Mouse (Mus musculus): ENCODE measurements around the gene Pacs2. TPM values are rescaled to one million over a fixed set of nuclear protein-coding genes. Genes with fewer than 3 reads are reported as not detected.
A peak's percentile ranks its signal among the peaks of the same experiment; 100 is the strongest.

Pacs2 gene
- total RNA-seq, 2 experiments from 2014 or later: 81.4 to 82.4 TPM

- no peak for DNase-seq (ENCODE audit: low spot score in 2 of 2)
Observed at GRCm38 (mm10) chr12:113075486-113075885, 61.2 kb downstream of the Pacs2 start.

GRCm38 (mm10) chr12:113087276-113087675 is 73.0 kb downstream of the Pacs2 start:
- no peak for DNase-seq (ENCODE audit: low spot score in 2 of 2)

DNA sequence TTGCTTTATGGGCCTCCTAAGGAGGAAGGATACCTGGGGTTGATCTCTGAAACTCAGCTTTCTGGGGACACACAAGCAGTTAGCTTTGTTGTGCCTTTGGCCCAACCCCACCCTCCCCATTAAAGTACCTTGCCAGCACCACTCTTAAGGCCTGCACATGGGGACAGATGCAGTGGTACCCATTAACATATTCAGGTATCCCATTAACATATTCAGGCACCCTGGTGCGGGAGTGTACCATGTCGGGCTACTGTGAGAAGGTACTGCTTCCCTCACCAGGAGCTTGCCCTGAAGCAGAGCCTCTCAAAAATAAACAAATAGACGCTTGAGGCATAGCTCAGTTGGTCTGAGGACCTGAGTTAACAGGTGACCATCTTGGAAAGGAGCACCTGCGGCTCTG is 73.7 kb downstream of the Pacs2 start:
- no peak for DNase-seq (ENCODE audit: low spot score in 2 of 2)

- DNase-seq (ENCODE audit: low spot score in 2 of 2): no peak
Observed at GRCm38 (mm10) chr12:113089107-113089506, 74.8 kb downstream of the Pacs2 start.

DNA sequence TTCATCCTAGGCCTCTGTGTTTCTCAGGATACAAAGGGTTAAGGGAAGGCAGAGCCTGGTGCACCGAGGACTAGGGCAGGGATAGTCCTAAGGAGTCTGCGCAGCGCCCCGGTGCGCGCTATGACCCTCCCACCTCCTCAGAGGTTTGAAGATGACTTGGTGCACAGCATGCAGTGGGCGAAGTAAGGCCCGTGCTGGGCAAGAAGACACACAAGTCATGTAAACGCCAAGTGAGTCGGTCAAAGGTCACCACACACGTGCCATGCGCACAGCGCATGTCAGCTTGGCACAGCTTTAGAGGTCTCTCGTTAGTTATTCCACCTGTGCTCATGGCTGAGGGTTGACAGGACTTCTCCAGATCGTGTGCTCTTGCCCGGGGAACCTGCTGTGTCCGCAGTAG is 75.7 kb downstream of the Pacs2 start:
- DNase-seq (ENCODE audit: low spot score in 2 of 2): no peak

DNA sequence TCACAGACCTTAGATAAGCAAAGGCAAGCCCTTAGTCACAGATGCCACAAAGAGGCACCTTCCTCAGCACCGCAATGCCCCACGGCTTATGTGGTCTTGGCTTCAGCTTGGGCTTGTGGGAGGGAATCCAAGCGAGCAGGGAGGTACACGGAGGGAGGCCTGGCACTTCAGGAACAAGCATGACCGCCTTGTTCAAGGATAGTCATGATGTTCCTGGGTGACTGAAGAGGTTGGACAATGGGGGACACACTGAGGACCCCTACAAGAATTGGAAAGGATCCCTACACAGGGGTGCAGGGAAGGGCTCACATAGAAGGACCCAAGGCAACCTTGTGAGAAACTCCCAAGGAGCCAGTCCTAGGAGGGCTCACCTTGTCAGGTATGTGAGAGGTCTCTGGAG is 82.7 kb downstream of the Pacs2 start:
- DNase-seq (ENCODE audit: low spot score in 2 of 2): no peak

DNA sequence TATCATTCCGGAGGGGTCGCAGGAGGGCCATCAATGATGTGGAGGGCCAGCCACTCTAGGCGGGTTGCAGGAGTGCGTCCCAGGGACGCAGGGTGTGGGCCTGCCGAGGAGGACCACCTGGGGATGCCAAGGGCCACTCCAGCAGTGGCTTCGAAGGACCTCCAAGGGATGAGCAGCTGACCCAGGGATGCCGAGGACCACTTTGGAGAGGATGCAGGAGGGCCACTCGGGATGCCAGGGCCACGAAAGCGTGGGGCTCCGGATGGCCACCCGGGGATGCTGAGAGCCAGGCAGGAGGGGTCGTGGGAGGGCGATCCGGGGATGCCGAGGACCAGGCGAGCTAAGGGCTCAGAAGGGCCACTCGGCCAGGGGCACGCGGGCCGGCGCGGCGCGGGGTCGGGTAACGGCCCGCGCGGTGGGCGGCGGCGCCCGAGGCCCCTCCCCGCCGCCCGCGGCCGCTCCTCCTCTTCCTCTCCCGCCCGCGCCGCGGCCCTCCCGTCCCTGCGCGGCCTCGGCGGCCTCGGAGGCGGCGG is 83.5 kb downstream of the Pacs2 start, which contains the start of gene Mta1:
Gene Mta1 (plus strand): TSS at position 530 of the 533 bp plus-strand sequence.
- peak in 1 of 2 experiments; percentile 59 for DNase-seq (ENCODE audit: low spot score in 2 of 2)

GRCm38 (mm10) chr12:113098530-113099151 is 84.3 kb downstream of the Pacs2 start:
- DNase-seq (ENCODE audit: low spot score in 2 of 2): peak in 1 of 2 experiments; percentile 35

- no peak for DNase-seq (ENCODE audit: low spot score in 2 of 2)
Observed at GRCm38 (mm10) chr12:113099470-113100237, 85.3 kb downstream of the Pacs2 start.

GRCm38 (mm10) chr12:113100448-113101076 is 86.3 kb downstream of the Pacs2 start:
- peak in 1 of 2 experiments; percentile 49 for DNase-seq (ENCODE audit: low spot score in 2 of 2)

- no peak for DNase-seq (ENCODE audit: low spot score in 2 of 2)
Observed at GRCm38 (mm10) chr12:113101251-113101960, 87.1 kb downstream of the Pacs2 start.

- peak in 1 of 2 experiments; percentile 60 for DNase-seq (ENCODE audit: low spot score in 2 of 2)
Observed at GRCm38 (mm10) chr12:113102461-113102860, 88.2 kb downstream of the Pacs2 start.

- DNase-seq (ENCODE audit: low spot score in 2 of 2): no peak
Observed at GRCm38 (mm10) chr12:113103846-113104451, 89.6 kb downstream of the Pacs2 start.

- no peak for DNase-seq (ENCODE audit: low spot score in 2 of 2)
Observed at GRCm38 (mm10) chr12:113106386-113106785, 92.1 kb downstream of the Pacs2 start.

GRCm38 (mm10) chr12:113107431-113108124 is 93.3 kb downstream of the Pacs2 start:
- DNase-seq (ENCODE audit: low spot score in 2 of 2): no peak

- DNase-seq (ENCODE audit: low spot score in 2 of 2): no peak
Observed at GRCm38 (mm10) chr12:113108528-113109283, 94.4 kb downstream of the Pacs2 start.

GRCm38 (mm10) chr12:113109801-113110200 is 95.5 kb downstream of the Pacs2 start:
- DNase-seq (ENCODE audit: low spot score in 2 of 2): no peak

GRCm38 (mm10) chr12:113114141-113114540 is 99.8 kb downstream of the Pacs2 start:
- DNase-seq (ENCODE audit: low spot score in 2 of 2): no peak

- DNase-seq (ENCODE audit: low spot score in 2 of 2): no peak
Observed at GRCm38 (mm10) chr12:113114856-113115538, 100.7 kb downstream of the Pacs2 start.
